Mouse (Mus musculus) heart, adult 2 months (tissue): ENCODE data around the gene Uba5.

Source experiments
- CTCF ChIP-seq: fragments of 200-600 bp; IDR thresholded peaks from 2 replicates; pipeline ENCODE4 v1.8.1; 2022; ENCODE audit warnings: antibody characterized with exemption, mild to moderate bottlenecking, moderate library complexity
- EP300 ChIP-seq: fragments of 200-500 bp; IDR thresholded peaks from 2 replicates; pipeline ENCODE4 v1.6.1; 2011; ENCODE audit warnings: low read depth, low read length, control low read depth; ENCODE audit not compliant: insufficient read depth
- POLR2A ChIP-seq: fragments of 200-500 bp; IDR thresholded peaks from 2 replicates; pipeline ENCODE4 v1.6.1; 2011; ENCODE audit warnings: mild to moderate bottlenecking, low read depth, low read length, control low read depth; ENCODE audit not compliant: insufficient read depth

DNA sequence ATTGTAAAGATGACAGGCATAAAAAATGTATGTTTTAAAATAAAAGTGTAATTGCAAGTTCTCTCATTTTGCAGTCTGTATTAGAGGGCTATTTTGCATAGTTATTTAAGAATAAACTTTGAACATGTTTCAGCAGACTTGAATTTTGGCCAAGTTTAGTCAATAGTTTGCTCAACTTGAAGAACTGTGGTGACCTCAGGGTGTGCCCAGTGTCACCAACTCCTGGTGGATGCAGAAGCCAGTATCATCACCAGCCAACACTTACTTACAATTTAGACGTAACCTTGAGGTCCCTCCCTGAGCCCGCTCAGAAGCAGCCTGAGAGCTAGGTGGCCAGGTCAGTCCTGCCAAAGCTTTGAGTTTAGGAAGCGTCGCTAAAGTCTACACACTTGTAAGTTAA lies 19.3 kb downstream of the Uba5 start:
- TF ChIP-seq CTCF: no peak
- no peak for TF ChIP-seq POLR2A
- TF ChIP-seq EP300: no peak
